Mouse (Mus musculus) heart, embryonic 13.5 days (tissue): ENCODE measurements around the gene Rhbg. TPM values are rescaled to one million over a fixed set of nuclear protein-coding genes. Genes with fewer than 3 reads are reported as not detected.

Experiments used
- ATAC-seq: fragments of 200-750 bp; cut with Nextera tagmentation; 2 replicates; pipeline ENCODE4 v1.8.0; 2017; ENCODE audit warnings: moderate TSS enrichment; ENCODE audit not compliant: insufficient number of reproducible peaks, low FRiP score, low TSS enrichment; ENCODE audit errors: extremely low read depth
- H3K27ac ChIP-seq: fragments of 300-500 bp; sonication (generic); replicated peaks from 2 replicates; pipeline ENCODE4 v1.5.1; 2015; ENCODE audit warnings: moderate library complexity, mild to moderate bottlenecking, inconsistent platforms
- H3K27me3 ChIP-seq: fragments of 300-500 bp; sonication (generic); replicated peaks from 2 replicates; pipeline ENCODE4 v1.6.1; 2015; ENCODE audit warnings: mild to moderate bottlenecking, inconsistent platforms
- H3K36me3 ChIP-seq: fragments of 300-500 bp; sonication (generic); 2 replicates; pipeline ENCODE4 v1.6.1; 2015; ENCODE audit warnings: mild to moderate bottlenecking, inconsistent platforms
- H3K4me1 ChIP-seq: fragments of 300-500 bp; sonication (generic); 2 replicates; pipeline ENCODE4 v1.6.1; 2015; ENCODE audit warnings: inconsistent platforms
- H3K4me2 ChIP-seq: fragments of 300-500 bp; sonication (generic); 2 replicates; pipeline ENCODE4 v1.6.1; 2015; ENCODE audit warnings: inconsistent platforms, mild to moderate bottlenecking, moderate library complexity
- H3K4me3 ChIP-seq: fragments of 300-500 bp; sonication (generic); 2 replicates; pipeline ENCODE4 v1.5.1; 2015; ENCODE audit warnings: moderate library complexity, mild to moderate bottlenecking, inconsistent platforms
- H3K9ac ChIP-seq: fragments of 300-500 bp; sonication (generic); 2 replicates; pipeline ENCODE4 v1.6.1; 2015; ENCODE audit warnings: inconsistent platforms, mild to moderate bottlenecking, moderate library complexity
- H3K9me3 ChIP-seq: fragments of 300-500 bp; sonication (generic); 2 replicates; pipeline ENCODE4 v1.6.1; 2016; ENCODE audit warnings: inconsistent platforms
- WGBS: fragments of 180-500 bp; shearing (Covaris S2); methylation state at CpG from one replicate; pipeline ENCODE4 v1.1.7; 2015; ENCODE audit warnings: mixed read lengths; 5-methylcytosine and 5-hydroxymethylcytosine counted together
- polyA plus RNA-seq: library from polyadenylated mRNA; unstranded; fragments of >200 nt; fragmentation: Nextera tagmentation; extraction: Ambion mirVana; gene quantifications from 2 replicates; pipeline ENCODE4 v1.2.1, GENCODE M21; 2015

The Rhbg gene
- polyA plus RNA-seq, 1 experiment from 2014 or later, result 0.13 TPM

DNA sequence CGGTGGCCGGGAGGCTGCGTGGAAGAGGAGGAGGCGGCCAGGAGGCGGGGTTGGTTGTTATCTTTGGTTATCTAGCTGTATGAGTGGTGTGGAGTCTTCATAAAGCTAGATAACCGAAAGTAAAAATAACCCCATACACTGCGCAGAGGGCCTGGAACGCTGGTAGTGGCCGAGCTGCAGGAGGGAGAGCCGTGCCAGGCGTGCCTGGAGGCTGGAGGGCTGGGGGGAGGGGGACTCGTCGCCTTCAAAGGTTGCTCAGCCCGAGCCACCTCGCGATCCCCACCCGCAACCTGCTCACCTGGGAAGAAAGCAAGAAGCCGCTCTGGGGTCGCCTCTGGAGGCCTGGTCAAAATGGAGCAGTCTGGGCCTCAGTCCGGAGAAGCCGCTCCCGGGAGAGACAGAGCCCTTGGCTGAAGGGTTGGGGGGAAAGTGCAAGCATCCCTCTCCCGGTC, 38.9 kb downstream of the Rhbg start:
- WGBS, result under 1% methylated on average over 23 of the region's 23 CpGs
- peak overlapping the region; percentile 68 for H3K4me2 ChIP-seq
- no peaks in the 10 kb centered on the region for H3K36me3 ChIP-seq
- peaks cover 99% of the 10 kb centered on the region for H3K27me3 ChIP-seq
- no peak overlapping the region for H3K27ac ChIP-seq
- no peaks in the 10 kb centered on the region for H3K9me3 ChIP-seq
- no peak for ATAC-seq
- peaks cover 17% of the 10 kb centered on the region for H3K4me1 ChIP-seq
- H3K4me3 ChIP-seq, result peak overlapping the region; percentile 47
- peak overlapping the region; percentile 37; the same call in 1 of the 2 replicates for H3K9ac ChIP-seq

DNA sequence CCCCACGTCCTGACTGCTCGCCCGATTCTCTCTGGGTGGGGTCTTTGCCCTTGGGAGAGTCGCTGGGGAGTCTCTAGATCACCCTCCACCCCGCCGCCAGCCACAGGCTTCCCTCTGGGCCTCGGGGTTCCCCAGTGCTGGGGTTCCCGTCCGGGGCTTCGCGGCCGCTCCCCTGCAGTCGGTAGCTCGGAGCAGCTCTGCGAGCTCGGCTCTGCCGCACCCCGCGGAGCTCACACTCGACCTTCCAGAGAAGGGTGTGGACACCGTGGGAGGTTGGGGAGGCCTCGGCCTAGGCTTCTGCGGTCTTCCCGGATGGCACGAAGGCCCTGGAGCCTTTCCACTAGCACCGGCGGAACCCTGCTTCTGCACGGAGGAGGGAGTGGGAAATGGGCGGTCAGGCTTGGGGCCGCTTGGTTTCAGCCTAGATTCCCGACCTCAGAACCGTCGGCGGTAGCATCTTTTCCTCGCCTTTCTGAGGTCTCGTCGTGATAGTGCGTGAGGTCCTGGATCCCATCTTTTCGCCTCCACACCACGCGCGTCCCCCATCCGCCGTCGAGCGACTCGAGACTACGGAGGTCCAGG, 39.4 kb downstream of the Rhbg start:
- H3K4me2 ChIP-seq, result peak overlapping the region; percentile 68
- H3K4me3 ChIP-seq, result peak overlapping the region; percentile 47
- under 1% methylated on average over 48 of the region's 48 CpGs for WGBS
- H3K4me1 ChIP-seq, result peaks cover 17% of the 10 kb centered on the region
- H3K9me3 ChIP-seq, result no peaks in the 10 kb centered on the region
- H3K9ac ChIP-seq, result 0 out of 2 replicates have a peak overlapping the region, but pooled peaks have one; percentile 37
- ATAC-seq, result no peak
- H3K36me3 ChIP-seq, result no peaks in the 10 kb centered on the region
- H3K27me3 ChIP-seq, result peaks cover 99% of the 10 kb centered on the region
- H3K27ac ChIP-seq, result no peak overlapping the region

DNA sequence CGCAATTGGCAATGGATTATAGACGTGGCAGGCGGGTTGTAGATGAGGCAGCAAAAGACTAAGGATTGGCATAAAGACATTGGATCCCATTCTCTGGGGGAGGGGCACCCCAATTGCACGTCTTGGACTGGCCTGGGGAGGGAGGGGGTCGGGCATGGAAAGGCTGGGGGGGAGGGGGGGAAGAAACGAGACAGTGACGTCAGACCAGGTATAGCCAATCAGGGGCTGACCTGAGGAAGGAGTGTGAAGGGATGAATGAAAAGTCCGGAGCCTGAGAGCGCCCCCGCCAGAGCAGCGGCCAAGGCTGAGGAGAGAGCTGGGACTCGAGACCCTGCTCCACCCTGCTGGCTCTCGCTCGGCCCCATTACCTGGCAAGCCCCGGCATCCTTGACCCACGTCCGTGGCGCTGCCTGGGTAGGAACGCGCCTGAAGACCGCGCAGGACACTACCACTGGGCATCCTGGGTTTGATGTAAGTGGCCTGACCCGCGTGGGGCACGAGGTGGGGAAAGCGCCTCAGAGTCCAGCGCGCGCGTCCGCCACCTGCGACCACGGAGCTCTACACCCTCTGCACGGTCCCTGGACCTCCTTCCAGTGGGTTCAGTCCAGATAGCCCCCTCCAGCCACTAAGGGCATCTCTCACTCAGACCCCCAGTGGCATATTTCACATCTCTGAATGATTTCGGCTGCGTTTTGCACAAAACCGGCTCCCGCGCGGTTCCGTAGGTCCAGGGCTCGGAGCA, 40.1 kb downstream of the Rhbg start:
- no peaks in the 10 kb centered on the region for H3K36me3 ChIP-seq
- H3K4me1 ChIP-seq, result peaks cover 17% of the 10 kb centered on the region
- peaks cover 99% of the 10 kb centered on the region for H3K27me3 ChIP-seq
- peak overlapping the region; percentile 47 for H3K4me3 ChIP-seq
- H3K9me3 ChIP-seq, result no peaks in the 10 kb centered on the region
- no peak overlapping the region for H3K27ac ChIP-seq
- H3K9ac ChIP-seq, result no peak overlapping the region
- ATAC-seq, result no peak
- peak overlapping the region; percentile 68 for H3K4me2 ChIP-seq
- WGBS, result 1% methylated on average over 42 of the region's 42 CpGs

DNA sequence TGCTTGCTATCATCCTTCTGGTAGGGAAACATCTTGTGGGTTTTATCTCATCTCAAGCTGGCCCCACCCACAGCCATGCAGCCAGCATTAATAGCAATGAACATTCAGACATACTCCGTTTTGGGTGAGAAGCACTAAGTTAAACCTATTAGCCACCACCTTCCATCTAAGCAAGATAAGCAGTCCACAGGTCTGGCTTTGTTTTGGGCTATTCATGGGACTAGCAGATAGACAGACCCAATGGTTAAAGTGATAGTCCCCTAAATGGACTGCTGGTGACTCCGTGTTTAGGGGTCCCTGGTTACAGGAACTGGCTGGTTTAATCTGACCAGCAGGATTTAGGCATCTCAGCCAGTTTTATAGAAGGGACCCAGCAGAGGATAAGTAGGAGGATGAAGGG, 41.5 kb downstream of the Rhbg start:
- Histone ChIP-seq H3K36me3 (no peaks in the 10 kb centered on the region), H3K4me2 (no peak overlapping the region), H3K4me3 (no peak overlapping the region), H3K4me1 (peaks cover 17% of the 10 kb centered on the region), H3K27ac (no peak overlapping the region), H3K27me3 (peaks cover 99% of the 10 kb centered on the region), H3K9me3 (no peaks in the 10 kb centered on the region), H3K9ac (no peak overlapping the region)
- 8% methylated on average over 2 of the region's 2 CpGs for WGBS
- no peak for ATAC-seq

DNA sequence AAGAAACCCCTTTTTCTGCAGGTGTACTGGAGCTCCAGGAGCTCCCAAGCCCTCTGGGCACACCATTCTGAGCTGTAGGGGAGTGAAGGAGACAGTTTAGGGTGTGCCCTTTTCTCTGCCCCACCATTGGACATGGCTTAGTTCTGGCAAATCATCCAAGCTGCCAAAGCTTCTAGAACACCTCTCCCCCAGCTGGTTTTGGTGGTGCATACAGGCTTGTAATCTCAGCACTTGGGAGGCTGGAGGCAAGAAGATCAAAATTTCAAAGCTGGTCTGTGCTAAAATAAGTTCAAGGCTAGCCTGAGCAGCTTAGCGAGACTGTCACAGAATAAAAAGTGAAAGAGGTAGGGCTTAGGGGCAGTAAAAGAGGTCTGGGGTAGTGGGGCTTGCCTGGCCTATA, 42.2 kb downstream of the Rhbg start:
- H3K27me3 ChIP-seq, result peaks cover 100% of the 10 kb centered on the region
- no peak overlapping the region for H3K9ac ChIP-seq
- no peak for ATAC-seq
- 16% methylated on average over 1 of the region's 1 CpGs for WGBS
- no peaks in the 10 kb centered on the region for H3K36me3 ChIP-seq
- H3K4me1 ChIP-seq, result peaks cover 17% of the 10 kb centered on the region
- H3K4me2 ChIP-seq, result no peak overlapping the region
- H3K4me3 ChIP-seq, result no peak overlapping the region
- H3K27ac ChIP-seq, result no peak overlapping the region
- H3K9me3 ChIP-seq, result no peaks in the 10 kb centered on the region

DNA sequence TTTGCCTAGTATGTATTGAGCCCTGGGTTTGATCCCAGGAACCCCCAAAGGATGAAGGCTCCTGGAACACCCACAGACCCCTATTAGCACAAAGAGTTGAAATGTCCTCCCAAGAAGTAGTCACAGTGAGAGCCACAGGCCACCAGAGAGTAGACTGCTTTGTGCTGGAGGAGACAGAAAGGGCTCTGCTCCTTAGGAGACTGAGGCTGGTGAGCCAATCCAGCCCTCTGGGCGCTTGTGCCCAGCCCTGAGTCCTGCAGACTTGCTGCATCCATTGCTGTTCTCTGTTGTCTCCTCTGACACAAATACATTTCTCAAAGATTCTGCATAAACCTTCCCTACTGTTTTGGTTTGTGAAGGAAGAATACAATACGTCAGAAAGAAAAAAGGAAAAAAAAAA, 43.6 kb downstream of the Rhbg start:
- H3K4me2 ChIP-seq, result no peak overlapping the region
- no peak overlapping the region for H3K27ac ChIP-seq
- no peak overlapping the region for H3K4me3 ChIP-seq
- H3K9me3 ChIP-seq, result no peaks in the 10 kb centered on the region
- no peak overlapping the region for H3K9ac ChIP-seq
- 9% methylated on average over 2 of the region's 2 CpGs for WGBS
- H3K36me3 ChIP-seq, result no peaks in the 10 kb centered on the region
- peaks cover 17% of the 10 kb centered on the region for H3K4me1 ChIP-seq
- peaks cover 100% of the 10 kb centered on the region for H3K27me3 ChIP-seq
- no peak for ATAC-seq

DNA sequence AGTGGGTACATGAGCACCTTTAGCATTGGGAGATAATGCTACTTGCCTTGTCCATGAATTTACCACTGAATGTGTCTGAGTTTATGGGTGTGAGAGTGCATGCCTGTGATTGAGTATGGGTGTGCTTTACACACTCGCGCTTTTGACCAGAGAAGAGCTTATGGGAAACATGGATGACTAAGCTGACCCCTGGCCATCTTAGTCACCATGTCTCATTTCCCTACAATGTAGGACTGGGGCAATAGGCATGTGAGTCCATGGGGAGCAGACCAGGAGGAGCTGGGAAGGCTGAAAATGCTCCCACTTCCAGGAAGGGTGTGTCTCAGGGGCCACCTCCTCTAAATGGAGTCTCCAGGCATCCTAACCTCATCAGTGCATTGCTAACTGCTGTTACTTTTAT, 44.4 kb downstream of the Rhbg start:
- no peak overlapping the region for H3K4me3 ChIP-seq
- no peak for ATAC-seq
- no peak overlapping the region for H3K4me2 ChIP-seq
- H3K36me3 ChIP-seq, result no peaks in the 10 kb centered on the region
- 29% methylated on average over 2 of the region's 2 CpGs for WGBS
- peaks cover 100% of the 10 kb centered on the region for H3K27me3 ChIP-seq
- no peaks in the 10 kb centered on the region for H3K9me3 ChIP-seq
- no peak overlapping the region for H3K9ac ChIP-seq
- H3K4me1 ChIP-seq, result peaks cover 9% of the 10 kb centered on the region
- no peak overlapping the region for H3K27ac ChIP-seq

DNA sequence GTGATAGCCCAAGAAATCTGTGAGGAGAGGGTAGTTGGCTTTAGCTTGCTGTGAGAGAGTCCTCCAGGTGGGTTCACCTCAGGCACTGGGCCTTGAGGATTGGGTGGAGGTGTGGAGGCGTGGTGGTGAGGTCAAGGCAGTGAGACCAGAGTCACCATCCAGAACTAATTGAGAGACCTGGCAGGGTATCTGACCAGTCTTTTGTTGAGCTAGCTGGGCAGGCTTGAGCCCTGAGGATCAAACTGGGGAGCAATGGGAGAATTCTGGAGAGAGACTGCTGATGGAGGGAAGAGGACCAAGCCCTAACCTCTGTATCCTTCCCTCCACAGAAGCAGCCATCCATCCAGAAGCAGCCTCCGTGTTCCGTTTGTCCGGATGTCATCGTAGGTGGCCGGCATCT, 45.2 kb downstream of the Rhbg start:
- no peak overlapping the region for H3K4me2 ChIP-seq
- no peak overlapping the region for H3K4me3 ChIP-seq
- H3K9ac ChIP-seq, result no peak overlapping the region
- WGBS, result 4% methylated on average over 6 of the region's 6 CpGs
- no peak for ATAC-seq
- H3K36me3 ChIP-seq, result no peaks in the 10 kb centered on the region
- H3K27me3 ChIP-seq, result peaks cover 100% of the 10 kb centered on the region
- no peaks in the 10 kb centered on the region for H3K9me3 ChIP-seq
- no peak overlapping the region for H3K27ac ChIP-seq
- peaks cover 1% of the 10 kb centered on the region for H3K4me1 ChIP-seq

DNA sequence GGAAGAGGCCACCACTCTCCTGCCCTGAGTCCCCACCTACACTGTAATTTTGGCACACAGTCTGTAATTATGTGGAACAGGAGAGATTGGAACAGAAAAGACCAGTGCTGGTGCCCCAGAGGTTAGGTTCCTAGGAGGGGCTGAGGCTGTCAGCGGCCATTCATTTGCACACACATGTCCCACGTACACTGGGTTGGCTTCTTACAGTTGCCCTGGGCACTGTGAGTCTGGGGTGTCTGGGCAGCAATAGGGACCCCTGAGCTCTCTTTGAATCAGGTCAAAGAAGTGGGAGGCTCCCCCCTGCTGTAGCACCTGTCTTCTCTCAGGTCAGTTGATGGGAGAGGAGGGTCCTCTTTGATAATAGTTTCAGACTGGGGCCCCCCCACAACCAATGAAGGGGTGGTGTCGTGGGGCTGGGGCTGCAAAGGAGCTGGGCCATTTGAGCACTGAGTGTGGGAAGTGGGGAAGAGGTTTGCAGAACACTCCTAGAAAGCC, 46.2 kb downstream of the Rhbg start:
- no peak overlapping the region for H3K9ac ChIP-seq
- WGBS, result 12% methylated on average over 3 of the region's 3 CpGs
- H3K27me3 ChIP-seq, result peaks cover 100% of the 10 kb centered on the region
- H3K36me3 ChIP-seq, result no peaks in the 10 kb centered on the region
- H3K4me1 ChIP-seq, result no peaks in the 10 kb centered on the region
- H3K9me3 ChIP-seq, result no peaks in the 10 kb centered on the region
- ATAC-seq, result no peak
- H3K4me3 ChIP-seq, result no peak overlapping the region
- no peak overlapping the region for H3K27ac ChIP-seq
- H3K4me2 ChIP-seq, result no peak overlapping the region

DNA sequence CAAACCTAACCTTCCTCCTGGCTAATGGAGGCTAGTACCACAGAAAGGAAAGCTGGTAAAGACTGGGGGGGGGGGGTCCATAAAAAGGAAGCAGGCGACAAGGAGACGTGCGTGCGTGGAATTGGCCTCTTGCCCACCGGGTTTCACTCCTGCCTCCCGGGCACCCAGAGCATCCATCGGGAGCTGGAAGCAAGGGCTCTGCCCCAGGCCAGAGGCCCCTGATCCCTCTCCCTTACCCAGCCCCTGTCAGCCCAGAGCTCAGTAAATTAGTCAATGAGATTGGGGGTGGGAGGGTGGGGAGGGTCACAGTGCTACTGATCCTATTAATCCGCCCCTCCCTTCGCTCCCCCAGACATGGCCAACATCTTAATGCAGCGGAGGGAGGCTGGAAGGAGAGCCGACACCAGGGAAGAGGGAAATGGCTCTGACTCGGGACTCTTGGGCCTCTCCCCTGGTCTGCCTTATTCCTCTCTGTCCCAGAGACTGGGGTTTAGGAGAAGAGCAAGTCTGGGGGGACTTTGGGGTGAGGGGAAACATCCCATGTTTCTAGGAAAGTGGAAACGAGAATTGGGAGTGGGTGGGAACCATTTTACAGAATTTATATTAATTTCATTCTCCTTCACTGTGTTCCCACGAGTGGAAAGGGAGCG, 46.9 kb downstream of the Rhbg start:
- no peak overlapping the region for H3K4me3 ChIP-seq
- ATAC-seq, result no peak
- H3K9ac ChIP-seq, result no peak overlapping the region
- no peaks in the 10 kb centered on the region for H3K4me1 ChIP-seq
- 2% methylated on average over 15 of the region's 15 CpGs for WGBS
- no peak overlapping the region for H3K27ac ChIP-seq
- peaks cover 100% of the 10 kb centered on the region for H3K27me3 ChIP-seq
- no peaks in the 10 kb centered on the region for H3K36me3 ChIP-seq
- H3K4me2 ChIP-seq, result no peak overlapping the region
- no peaks in the 10 kb centered on the region for H3K9me3 ChIP-seq

DNA sequence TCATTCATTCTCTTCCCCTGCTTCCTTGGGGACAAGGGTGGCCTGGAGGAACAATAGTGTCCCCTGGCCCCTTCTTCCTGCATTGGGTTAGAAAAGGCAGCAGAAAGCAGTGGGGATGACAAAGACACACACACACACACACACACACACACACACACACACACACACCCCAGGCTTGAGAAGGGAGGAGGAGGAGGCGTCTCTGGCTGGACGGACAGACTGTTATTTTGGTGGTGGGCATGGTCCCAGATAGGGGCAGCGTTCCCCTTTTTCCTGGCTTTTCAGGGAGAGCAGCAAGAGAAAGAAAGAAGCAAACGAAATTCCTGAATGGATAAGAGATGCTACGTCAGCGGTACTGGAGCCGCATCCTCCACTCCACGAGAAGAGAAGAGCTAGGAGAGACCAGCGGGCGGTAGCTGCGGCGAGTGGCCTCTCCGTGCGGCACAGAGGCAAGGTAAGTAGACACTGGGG, 47.6 kb downstream of the Rhbg start:
- Histone ChIP-seq H3K27ac (no peak overlapping the region), H3K4me1 (no peaks in the 10 kb centered on the region), H3K27me3 (peaks cover 100% of the 10 kb centered on the region), H3K36me3 (no peaks in the 10 kb centered on the region), H3K9me3 (no peaks in the 10 kb centered on the region), H3K4me3 (no peak overlapping the region), H3K9ac (no peak overlapping the region), H3K4me2 (no peak overlapping the region)
- 1% methylated on average over 14 of the region's 14 CpGs for WGBS
- ATAC-seq, result no peak
